Mouse (Mus musculus) left cerebral cortex, postnatal 4 days (tissue): ENCODE data around the gene Itm2c. TPM values are rescaled to one million over a fixed set of nuclear protein-coding genes. Genes with fewer than 3 reads are reported as not detected.

ENCODE experiments used
- DNase-seq: peaks from one replicate; pipeline ENCODE4 v3.0.0-alpha.2; 2022
- intact Hi-C: fragments of 180-260 bp; cut with DNase I; formaldehyde crosslinking; loops from one replicate; pipeline ENCODE4 v1.15.1; 2025
- total RNA-seq, 2 experiments: library from RNA; stranded (reverse); gene quantifications; 2 replicates each; pipeline ENCODE4 v1.2.3; 2021

Itm2c gene
- 100 to 1,000 TPM; 111 to 124 TPM for total RNA-seq

- intact Hi-C loops: no loop called here
- DNase-seq: peak; percentile 91
Measured at GRCm38 (mm10) chr1:85894231-85894747, at the start of gene Itm2c. Gene Itm2c, plus strand, starts transcription at chr1:85894281.

GRCm38 (mm10) chr1:85844981-85845380, 49.1 kb upstream of the Itm2c start:
- intact Hi-C loops: no loop called here
- no peak for DNase-seq

- intact Hi-C loops: no loop called here
- DNase-seq: no peak
Measured at GRCm38 (mm10) chr1:85845476-85845875, 48.6 kb upstream of the Itm2c start.

- DNase-seq: no peak
- intact Hi-C loops: no loop called here
Measured at GRCm38 (mm10) chr1:85849016-85849415, 45.1 kb upstream of the Itm2c start.

- DNase-seq: no peak
Measured at GRCm38 (mm10) chr1:85850851-85851250, 43.2 kb upstream of the Itm2c start.

GRCm38 (mm10) chr1:85852996-85853689, 40.9 kb upstream of the Itm2c start:
- intact Hi-C loops: loop anchor here (2.0 to 10.0 kb wide), 2 partner anchors 82 to 156 kb away; no protein-coding TSS in a partner anchor
- DNase-seq: peak; percentile 68

More at GRCm38 (mm10) chr1:85850851-85851250, 43.2 kb upstream of the Itm2c start:
- intact Hi-C loops: loop anchor here (10.0 kb wide), 1 partner anchor 84 kb away; no protein-coding TSS in a partner anchor

GRCm38 (mm10) chr1:85853865-85854264, 40.2 kb upstream of the Itm2c start:
- intact Hi-C loops: loop anchor here (2.0 to 10.0 kb wide), 2 partner anchors 81 to 155 kb away; no protein-coding TSS in a partner anchor
- no peak for DNase-seq

GRCm38 (mm10) chr1:85854475-85854874, 39.6 kb upstream of the Itm2c start:
- no peak for DNase-seq
- intact Hi-C loops: loop anchor here (10.0 kb wide), 1 partner anchor 80 kb away; no protein-coding TSS in a partner anchor

GRCm38 (mm10) chr1:85856266-85856665, 37.8 kb upstream of the Itm2c start:
- DNase-seq: no peak
- intact Hi-C loops: loop anchor here (10.0 kb wide), 1 partner anchor 79 kb away; no protein-coding TSS in a partner anchor

GRCm38 (mm10) chr1:85857261-85857754, 36.8 kb upstream of the Itm2c start:
- no peak for DNase-seq
- intact Hi-C loops: loop anchor here (10.0 kb wide), 1 partner anchor 77 kb away; no protein-coding TSS in a partner anchor

GRCm38 (mm10) chr1:85864383-85864782, 29.7 kb upstream of the Itm2c start:
- intact Hi-C loops: no loop called here
- peak; percentile 19 for DNase-seq

GRCm38 (mm10) chr1:85870001-85870400, 24.1 kb upstream of the Itm2c start:
- intact Hi-C loops: no loop called here
- DNase-seq: peak; percentile 52

GRCm38 (mm10) chr1:85870546-85870945, 23.5 kb upstream of the Itm2c start:
- intact Hi-C loops: no loop called here
- DNase-seq: peak; percentile 26

- DNase-seq: no peak
- intact Hi-C loops: no loop called here
Measured at GRCm38 (mm10) chr1:85882003-85882402, 12.1 kb upstream of the Itm2c start.

GRCm38 (mm10) chr1:85887221-85887620, 6.9 kb upstream of the Itm2c start:
- DNase-seq: no peak
- intact Hi-C loops: no loop called here

GRCm38 (mm10) chr1:85894748-85895360, 773 bp downstream of the Itm2c start:
- DNase-seq: peak; percentile 68
- intact Hi-C loops: no loop called here

- peak; percentile 68 for DNase-seq
- intact Hi-C loops: no loop called here
Measured at GRCm38 (mm10) chr1:85895391-85895837, 1.3 kb downstream of the Itm2c start.

GRCm38 (mm10) chr1:85896110-85896509, 2.0 kb downstream of the Itm2c start:
- no peak for DNase-seq

GRCm38 (mm10) chr1:85896781-85897700, 3.0 kb downstream of the Itm2c start:
- no peak for DNase-seq
- intact Hi-C loops: no loop called here

More at GRCm38 (mm10) chr1:85896110-85896509, 2.0 kb downstream of the Itm2c start:
- intact Hi-C loops: no loop called here
